Mouse (Mus musculus): Measurements from ENCODE around the gene 4921539E11Rik. TPM values are rescaled to one million over a fixed set of nuclear protein-coding genes. Genes with fewer than 3 reads are reported as not detected.

4921539E11Rik gene
- not detected for polyA plus RNA-seq (2012; fragmentation: generic; extraction: Trizol)
- long read RNA-seq, experiment 1 = 0 reads
- long read RNA-seq, experiment 2 = 0 reads

DNA sequence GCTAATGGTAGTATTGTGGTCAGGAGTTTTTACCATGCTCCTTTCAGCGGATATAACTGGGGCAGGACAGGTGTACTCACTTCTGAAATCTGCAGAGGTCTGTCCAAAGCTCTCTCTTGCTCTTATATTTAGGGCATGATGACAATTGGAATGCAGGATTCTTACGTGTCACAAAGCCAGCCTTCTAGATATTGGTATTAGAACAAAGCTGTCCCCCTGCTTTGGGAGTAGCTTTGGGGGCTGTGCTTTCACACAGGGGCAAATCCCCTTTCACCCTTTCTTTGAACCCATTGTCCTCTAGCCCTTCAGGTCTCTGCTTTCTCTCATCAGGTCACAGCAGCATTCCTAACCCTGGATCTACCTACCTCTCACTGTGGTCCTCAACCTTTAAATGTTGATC lies at the start of gene 4921539E11Rik:
Gene 4921539E11Rik (minus strand): TSS at position 101 of the 400 bp plus-strand sequence.
- TF ChIP-seq CTCF (IDR thresholded peaks at IDR 0.05; ENCODE audit: control insufficient read depth, insufficient read depth, insufficient read length) (no peak), CEBPB (IDR thresholded peaks at IDR 0.05; ENCODE audit: low read depth) (no peak), FOSL1 (IDR thresholded peaks at IDR 0.05; ENCODE audit: insufficient read depth, low read length, poor library complexity, severe bottlenecking) (no peak), MAX (IDR thresholded peaks at IDR 0.05) (no peak), USF1 (IDR thresholded peaks at IDR 0.05; ENCODE audit: low read depth) (no peak), MYOD1 (IDR thresholded peaks at IDR 0.05; ENCODE audit: control insufficient read depth, insufficient read length, low read depth) (no peak), MYOG (IDR thresholded peaks at IDR 0.05; ENCODE audit: control insufficient read depth, extremely low read depth, insufficient read length) (no peak)
- no peak within 1 kb of the TSS for H3ac ChIP-seq (ENCODE audit: control insufficient read depth, insufficient read length, low read depth)
- no peaks in the 10 kb centered on the region for H3K79me3 ChIP-seq (ENCODE audit: low read depth)
- H3K79me2 ChIP-seq (ENCODE audit: control insufficient read depth, insufficient read depth) = no peaks in the 10 kb centered on the region
- no peak within 1 kb of the TSS for H3K4me3 ChIP-seq (ENCODE audit: insufficient read depth, poor library complexity, severe bottlenecking)
- no peaks in the 10 kb centered on the region for H3K36me3 ChIP-seq (ENCODE audit: control insufficient read depth, insufficient read depth)
- peaks cover 10% of the 10 kb centered on the region for H3K27me3 ChIP-seq (ENCODE audit: control insufficient read depth, insufficient read depth, insufficient read length)

DNA sequence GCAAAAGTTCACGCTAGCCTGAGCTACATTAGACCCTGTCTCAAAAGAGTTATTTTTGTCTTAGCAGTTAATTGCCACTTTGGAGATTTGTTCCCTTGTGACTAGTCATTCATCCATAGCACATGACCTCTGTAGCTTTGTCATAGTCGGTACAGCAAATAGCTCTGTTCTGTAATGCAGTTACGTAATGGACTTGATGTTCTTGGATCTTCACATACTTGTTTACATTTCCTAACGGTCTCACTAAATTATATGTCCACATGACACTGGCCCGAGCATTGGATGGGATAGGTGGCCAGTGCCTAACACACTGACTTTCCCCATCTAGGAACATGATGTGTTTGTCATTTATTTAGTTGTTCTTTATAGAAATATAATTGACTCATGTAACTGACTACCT lies 44.5 kb upstream of the 4921539E11Rik start:
- Histone ChIP-seq H3K36me3 (ENCODE audit: control insufficient read depth, insufficient read depth) (peaks cover 13% of the 10 kb centered on the region), H3K4me3 (ENCODE audit: insufficient read depth, poor library complexity, severe bottlenecking) (no peak overlapping the region), H3K27me3 (ENCODE audit: control insufficient read depth, insufficient read depth, insufficient read length) (no peaks in the 10 kb centered on the region), H3K79me2 (ENCODE audit: control insufficient read depth, insufficient read depth) (no peaks in the 10 kb centered on the region), H3K79me3 (ENCODE audit: low read depth) (no peaks in the 10 kb centered on the region), H3ac (ENCODE audit: control insufficient read depth, insufficient read length, low read depth) (no peak overlapping the region)
- no peak for TF ChIP-seq MYOG (IDR thresholded peaks at IDR 0.05; ENCODE audit: control insufficient read depth, extremely low read depth, insufficient read length)
- no peak for TF ChIP-seq CTCF (IDR thresholded peaks at IDR 0.05; ENCODE audit: control insufficient read depth, insufficient read depth, insufficient read length)
- TF ChIP-seq USF1 (IDR thresholded peaks at IDR 0.05; ENCODE audit: low read depth) = no peak
- TF ChIP-seq MAX (IDR thresholded peaks at IDR 0.05) = no peak
- no peak for TF ChIP-seq CEBPB (IDR thresholded peaks at IDR 0.05; ENCODE audit: low read depth)
- no peak for TF ChIP-seq FOSL1 (IDR thresholded peaks at IDR 0.05; ENCODE audit: insufficient read depth, low read length, poor library complexity, severe bottlenecking)
- TF ChIP-seq MYOD1 (IDR thresholded peaks at IDR 0.05; ENCODE audit: control insufficient read depth, insufficient read length, low read depth) = no peak

DNA sequence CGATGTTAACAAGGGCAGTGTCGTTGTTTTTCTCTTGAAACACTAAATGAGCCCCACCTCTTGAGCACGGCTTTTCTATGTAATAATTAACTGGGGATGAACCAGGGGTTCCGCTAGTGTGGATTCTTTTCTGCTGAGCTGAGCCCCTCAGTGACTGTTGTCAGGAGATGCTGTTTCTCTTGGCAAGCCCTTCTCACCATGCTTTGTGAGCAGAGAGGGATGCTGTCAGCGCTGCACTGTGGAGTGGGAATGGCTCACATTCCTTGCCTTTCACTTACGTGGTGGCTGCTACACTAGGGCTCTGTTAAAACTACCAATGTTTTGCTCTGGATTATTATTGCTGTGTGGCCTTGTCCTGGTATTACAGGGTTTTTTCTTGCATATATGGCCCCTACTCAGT lies 38.7 kb upstream of the 4921539E11Rik start:
- H3K79me2 ChIP-seq (ENCODE audit: control insufficient read depth, insufficient read depth) = no peaks in the 10 kb centered on the region
- H3ac ChIP-seq (ENCODE audit: control insufficient read depth, insufficient read length, low read depth) = no peak overlapping the region
- H3K79me3 ChIP-seq (ENCODE audit: low read depth) = no peaks in the 10 kb centered on the region
- H3K4me3 ChIP-seq (ENCODE audit: insufficient read depth, poor library complexity, severe bottlenecking) = no peak overlapping the region
- peaks cover 13% of the 10 kb centered on the region for H3K36me3 ChIP-seq (ENCODE audit: control insufficient read depth, insufficient read depth)
- TF ChIP-seq MYOG (IDR thresholded peaks at IDR 0.05; ENCODE audit: control insufficient read depth, extremely low read depth, insufficient read length) (no peak), FOSL1 (IDR thresholded peaks at IDR 0.05; ENCODE audit: insufficient read depth, low read length, poor library complexity, severe bottlenecking) (no peak)
- no peaks in the 10 kb centered on the region for H3K27me3 ChIP-seq (ENCODE audit: control insufficient read depth, insufficient read depth, insufficient read length)

DNA sequence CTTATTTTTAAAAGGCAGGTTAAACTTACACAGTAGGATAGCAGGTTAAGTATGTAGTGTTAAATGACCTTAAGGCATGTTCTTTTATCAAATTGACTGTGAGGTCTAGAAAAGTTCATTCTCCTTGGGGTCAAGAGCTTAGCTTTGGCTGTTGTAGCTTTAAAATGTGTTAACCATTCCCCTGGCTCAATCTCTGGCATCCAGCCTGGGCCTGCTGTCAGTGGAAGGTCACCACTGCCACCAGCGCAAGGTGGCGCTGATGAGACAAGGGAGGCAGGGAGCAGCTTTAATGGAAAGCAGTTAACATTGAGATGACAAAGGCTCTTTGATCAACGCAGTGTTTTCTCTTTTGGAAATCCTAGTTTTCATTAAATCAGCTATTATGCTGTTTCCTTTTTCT lies 36.3 kb upstream of the 4921539E11Rik start:
- Histone ChIP-seq H3K79me2 (ENCODE audit: control insufficient read depth, insufficient read depth) (no peaks in the 10 kb centered on the region), H3K79me3 (ENCODE audit: low read depth) (no peaks in the 10 kb centered on the region), H3K36me3 (ENCODE audit: control insufficient read depth, insufficient read depth) (peaks cover 13% of the 10 kb centered on the region), H3ac (ENCODE audit: control insufficient read depth, insufficient read length, low read depth) (no peak overlapping the region), H3K27me3 (ENCODE audit: control insufficient read depth, insufficient read depth, insufficient read length) (no peaks in the 10 kb centered on the region), H3K4me3 (ENCODE audit: insufficient read depth, poor library complexity, severe bottlenecking) (no peak overlapping the region)
- TF ChIP-seq USF1 (IDR thresholded peaks at IDR 0.05; ENCODE audit: low read depth) (no peak), MYOD1 (IDR thresholded peaks at IDR 0.05; ENCODE audit: control insufficient read depth, insufficient read length, low read depth) (no peak), FOSL1 (IDR thresholded peaks at IDR 0.05; ENCODE audit: insufficient read depth, low read length, poor library complexity, severe bottlenecking) (no peak), MYOG (IDR thresholded peaks at IDR 0.05; ENCODE audit: control insufficient read depth, extremely low read depth, insufficient read length) (no peak), CTCF (IDR thresholded peaks at IDR 0.05; ENCODE audit: control insufficient read depth, insufficient read depth, insufficient read length) (no peak), MAX (IDR thresholded peaks at IDR 0.05) (no peak), CEBPB (IDR thresholded peaks at IDR 0.05; ENCODE audit: low read depth) (no peak)

DNA sequence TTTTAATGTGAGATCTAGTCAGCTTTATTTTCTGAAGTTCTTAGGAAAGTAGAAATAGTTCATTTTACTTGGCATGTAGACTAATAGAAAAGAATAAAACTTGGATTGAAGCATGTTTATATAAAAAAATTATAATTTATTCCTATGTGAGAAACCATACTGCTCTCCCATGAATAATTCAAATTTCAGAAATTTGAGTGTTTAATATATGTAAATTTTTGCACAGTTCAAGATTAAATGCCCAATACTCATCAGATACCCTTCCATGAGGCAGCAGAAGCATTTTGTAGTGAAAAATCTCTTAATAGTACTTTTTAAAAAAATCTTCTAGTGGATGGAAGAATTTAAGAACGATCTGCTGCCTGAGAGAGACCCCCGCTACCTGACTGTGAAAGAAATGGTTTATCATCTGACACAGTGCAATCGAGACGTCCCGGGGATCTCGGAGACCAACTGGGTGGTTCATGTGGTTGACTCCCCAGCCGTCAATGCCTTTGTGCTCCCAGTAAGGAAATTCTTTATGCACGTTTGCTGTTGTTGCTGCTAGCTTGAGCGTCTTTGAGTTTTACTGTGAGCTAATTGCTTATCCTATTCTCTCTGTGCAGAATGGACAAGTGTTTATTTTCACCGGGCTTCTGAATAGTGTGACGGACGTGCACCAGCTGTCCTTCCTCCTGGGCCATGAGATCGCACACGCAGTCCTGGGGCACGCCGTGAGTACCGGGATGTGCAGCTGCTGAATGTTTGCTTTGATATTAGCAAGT lies 34.2 kb upstream of the 4921539E11Rik start:
- no peak overlapping the region for H3ac ChIP-seq (ENCODE audit: control insufficient read depth, insufficient read length, low read depth)
- peaks cover 7% of the 10 kb centered on the region for H3K36me3 ChIP-seq (ENCODE audit: control insufficient read depth, insufficient read depth)
- no peaks in the 10 kb centered on the region for H3K79me2 ChIP-seq (ENCODE audit: control insufficient read depth, insufficient read depth)
- no peak overlapping the region for H3K4me3 ChIP-seq (ENCODE audit: insufficient read depth, poor library complexity, severe bottlenecking)
- H3K79me3 ChIP-seq (ENCODE audit: low read depth) = no peaks in the 10 kb centered on the region
- TF ChIP-seq FOSL1 (IDR thresholded peaks at IDR 0.05; ENCODE audit: insufficient read depth, low read length, poor library complexity, severe bottlenecking) (no peak), USF1 (IDR thresholded peaks at IDR 0.05; ENCODE audit: low read depth) (no peak), MAX (IDR thresholded peaks at IDR 0.05) (no peak), CTCF (IDR thresholded peaks at IDR 0.05; ENCODE audit: control insufficient read depth, insufficient read depth, insufficient read length) (no peak), MYOD1 (IDR thresholded peaks at IDR 0.05; ENCODE audit: control insufficient read depth, insufficient read length, low read depth) (no peak), CEBPB (IDR thresholded peaks at IDR 0.05; ENCODE audit: low read depth) (no peak), MYOG (IDR thresholded peaks at IDR 0.05; ENCODE audit: control insufficient read depth, extremely low read depth, insufficient read length) (no peak)
- no peaks in the 10 kb centered on the region for H3K27me3 ChIP-seq (ENCODE audit: control insufficient read depth, insufficient read depth, insufficient read length)
